Mouse (Mus musculus) lung, postnatal 4 days (tissue): ENCODE measurements around the gene Rnf181.

Source experiments
- DNase-seq, 2 experiments: peaks; one replicate each; pipeline ENCODE4 v3.0.0; 2021

Gene Rnf181

DNA sequence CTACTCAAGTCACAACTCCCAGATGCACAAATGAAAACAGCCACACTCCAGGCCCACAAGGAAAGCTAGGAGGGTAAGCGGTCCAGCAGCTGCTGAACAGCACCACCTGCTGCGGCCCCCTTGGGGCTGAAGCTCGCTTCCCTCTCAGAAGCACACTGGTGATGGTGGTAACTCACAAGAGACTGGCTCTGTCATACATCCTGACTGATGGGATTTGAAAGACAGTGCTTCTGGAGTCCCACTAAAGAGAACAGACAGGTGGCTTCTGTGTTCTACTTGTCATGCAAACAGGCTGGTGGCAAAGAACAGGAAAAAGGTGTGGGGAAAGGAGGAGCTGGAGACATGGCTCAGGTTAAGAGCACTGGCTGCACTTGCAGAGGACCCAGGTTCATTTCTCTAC lies 43.8 kb downstream of the Rnf181 start:
- DNase-seq: no peak

DNA sequence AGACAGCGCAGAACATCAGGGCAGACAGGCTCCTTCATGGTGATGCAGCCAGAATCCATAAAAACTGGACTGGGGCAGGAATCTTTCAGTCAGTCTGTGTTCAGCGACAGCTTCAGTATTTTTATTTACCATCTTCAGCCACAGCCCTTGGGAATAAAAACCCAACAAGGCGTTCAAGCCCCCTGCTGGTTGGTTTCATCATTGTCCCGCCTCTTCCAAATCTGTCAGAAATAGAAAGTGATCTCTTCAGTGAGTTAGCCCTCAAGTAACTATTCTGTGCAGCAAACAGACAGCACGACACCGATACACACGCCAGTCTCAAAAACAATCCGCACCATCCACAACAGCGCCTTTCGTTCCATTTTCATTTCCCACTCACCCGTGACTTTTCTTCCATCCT lies 47.7 kb downstream of the Rnf181 start:
- DNase-seq: peak; percentile 42 to 73

DNA sequence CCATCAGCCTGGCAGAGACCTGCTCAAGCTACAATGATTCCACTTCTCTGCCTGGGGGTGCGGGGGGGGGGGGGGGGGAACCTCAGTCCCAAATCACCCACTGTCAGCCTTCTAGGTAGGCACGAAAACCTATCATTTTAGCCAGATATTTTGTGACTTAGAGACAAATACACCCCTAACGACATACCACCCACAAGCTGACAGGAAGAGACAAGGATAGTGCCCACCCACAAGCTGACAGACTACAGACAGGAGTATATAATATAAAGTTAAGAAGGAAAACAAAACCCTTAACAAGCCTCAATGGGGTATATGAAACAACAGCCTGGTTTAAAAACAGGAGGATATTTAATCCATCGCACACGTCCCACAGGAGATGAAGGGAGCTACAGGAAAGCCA lies 48.3 kb downstream of the Rnf181 start:
- DNase-seq: no peak

DNA sequence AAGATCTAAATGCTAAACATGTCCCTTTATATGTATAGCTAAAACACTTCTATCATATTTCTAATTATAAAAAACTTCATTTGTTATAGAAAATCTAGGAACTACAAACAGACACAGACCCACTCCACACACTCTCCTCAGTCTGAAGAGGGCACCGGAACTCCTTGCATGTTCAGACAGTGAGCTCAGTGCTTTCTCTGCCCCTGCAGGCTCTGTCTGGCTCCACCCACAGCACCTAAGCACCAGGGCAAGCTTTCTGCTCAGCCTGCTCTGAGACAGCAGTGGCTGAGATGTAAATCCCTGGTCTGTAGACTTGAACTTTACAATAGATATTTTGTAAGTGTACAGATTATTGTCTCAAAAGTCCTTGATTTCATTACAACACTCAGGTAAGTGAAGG lies 50.7 kb downstream of the Rnf181 start:
- peak in 1 of 2 experiments; percentile 56 for DNase-seq

DNA sequence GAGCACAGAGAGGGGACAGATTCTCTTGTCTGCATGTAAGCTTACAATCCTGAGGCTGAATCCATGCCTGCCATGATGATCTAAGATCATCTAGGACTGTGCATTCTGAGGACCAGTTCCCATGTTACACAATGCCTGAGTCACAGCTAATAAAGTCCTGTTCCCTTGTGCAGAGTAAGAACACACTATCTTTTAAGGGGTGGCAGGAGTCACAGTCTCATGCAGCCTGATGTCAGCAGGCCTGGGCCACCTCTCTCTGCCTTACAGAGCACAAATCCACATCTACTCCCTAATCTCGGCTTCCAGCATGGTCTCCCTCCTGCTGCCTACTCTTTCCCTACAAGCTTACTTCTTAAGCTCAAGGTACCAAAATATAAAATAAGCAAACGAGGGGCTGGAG lies 51.4 kb downstream of the Rnf181 start:
- no peak for DNase-seq

DNA sequence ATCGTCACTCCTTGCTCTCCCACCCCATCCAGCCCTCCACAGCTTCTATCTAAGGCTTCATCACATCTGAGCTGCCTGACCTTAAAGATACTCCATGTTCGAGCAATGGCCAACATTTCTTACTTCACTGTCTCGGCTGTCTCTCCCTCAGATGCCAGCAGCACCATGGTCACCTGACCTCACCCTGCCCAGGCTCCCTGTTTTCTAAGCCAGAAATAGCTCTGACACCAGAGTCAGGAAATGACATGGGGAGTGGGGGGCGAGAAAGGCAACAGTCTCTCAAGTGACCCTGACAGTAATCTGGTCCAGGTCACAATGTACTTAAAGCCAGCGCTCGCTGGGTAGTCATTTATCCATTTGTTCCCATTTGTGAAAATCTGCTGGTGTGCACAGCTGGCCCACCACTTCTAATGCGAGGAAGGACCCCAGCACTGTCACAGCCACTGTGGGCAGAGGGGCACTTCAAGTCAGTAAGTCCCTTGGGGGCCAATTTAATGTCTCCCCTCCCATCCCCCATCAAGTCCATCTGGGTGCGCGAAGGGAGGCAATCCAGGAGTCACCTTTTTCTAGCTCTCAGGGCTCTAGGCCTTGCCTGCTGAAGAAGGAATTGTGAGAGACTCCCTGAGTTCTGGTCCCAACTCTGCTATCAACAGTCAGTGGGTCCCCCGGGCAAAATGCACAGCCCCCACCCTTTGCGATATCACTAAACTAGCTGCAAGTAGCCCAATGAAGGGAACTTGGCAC lies 53.5 kb downstream of the Rnf181 start:
- DNase-seq: no peak

DNA sequence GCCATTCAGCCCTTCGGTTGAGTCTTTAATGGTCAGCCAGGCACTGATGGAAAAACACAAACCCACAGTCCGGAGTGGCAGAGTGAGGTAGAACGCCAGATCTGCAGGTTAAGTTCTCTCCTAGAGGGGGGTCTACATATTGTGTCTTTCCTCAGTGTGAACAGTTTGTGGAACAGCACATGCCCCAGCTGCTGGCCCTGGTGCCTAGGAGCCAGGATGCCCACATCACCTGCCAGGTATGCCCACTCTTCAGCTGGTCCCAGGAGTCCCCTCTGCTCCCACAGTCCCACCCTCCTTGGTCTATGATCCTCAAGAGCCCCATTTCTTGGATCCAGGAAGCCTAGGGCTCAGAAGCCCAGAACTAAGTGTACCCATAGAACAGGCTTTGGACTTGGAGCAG lies 54.6 kb downstream of the Rnf181 start:
- no peak for DNase-seq
